Mouse (Mus musculus): Measurements from ENCODE around the gene Srebf2. TPM values are rescaled to one million over a fixed set of nuclear protein-coding genes. Genes with fewer than 3 reads are reported as not detected.

Gene Srebf2
- total RNA-seq (2023), result 100 to 1,000 TPM; 225 to 242 TPM

GRCm38 (mm10) chr15:82146770-82147610, at the start of gene Srebf2:
TSS of gene Srebf2 (plus strand) at chr15:82147181.

GRCm38 (mm10) chr15:82127426-82128374, 19.3 kb upstream of the Srebf2 start, which contains the start of gene Ccdc134:
TSS of gene Ccdc134 (plus strand) at chr15:82127922.

GRCm38 (mm10) chr15:82212752-82213063, 65.7 kb downstream of the Srebf2 start, which contains the start of gene Shisa8:
TSS of gene Shisa8 (minus strand) at chr15:82212815.

GRCm38 (mm10) chr15:82223657-82224601, 76.9 kb downstream of the Srebf2 start, which contains the start of gene Tnfrsf13c:
TSS of gene Tnfrsf13c (minus strand) at chr15:82224369.

GRCm38 (mm10) chr15:82244115-82244804, 97.3 kb downstream of the Srebf2 start, which contains the start of gene Cenpm:
TSS of gene Cenpm (minus strand) at chr15:82244748.

GRCm38 (mm10) chr15:82252097-82252496, 105.1 kb downstream of the Srebf2 start, which contains the start of gene 1500009C09Rik:
TSS of gene 1500009C09Rik (plus strand) at chr15:82252397.

Other genes starting within 250 kb of the Srebf2 start
- 10 to 100 TPM; 22.9 to 23.7 TPM for gene Polr3h, start 220.9 kb upstream of the Srebf2 start, total RNA-seq (2023)
- gene Csdc2, start 210.4 kb upstream of the Srebf2 start, total RNA-seq (2023), result under 1 TPM; 0.15 TPM
- gene Pmm1, start 186.3 kb upstream of the Srebf2 start, total RNA-seq (2023), result 10 to 100 TPM; 20.5 to 22.3 TPM
- gene 1700029P11Rik, start 166.6 kb upstream of the Srebf2 start, total RNA-seq (2023), result not detected
- gene Xrcc6, start 159.3 kb upstream of the Srebf2 start, total RNA-seq (2023), result 10 to 100 TPM; 36.6 to 36.9 TPM
- 10 to 100 TPM; 26.1 to 31.1 TPM for gene Desi1, start 113.3 kb upstream of the Srebf2 start, total RNA-seq (2023)
- 100 to 1,000 TPM; 102 to 122 TPM for gene Snu13, start 99.6 kb upstream of the Srebf2 start, total RNA-seq (2023)
- not detected for gene 4930407I10Rik, start 88.0 kb upstream of the Srebf2 start, total RNA-seq (2023)
- not detected for gene Mei1, start 77.2 kb upstream of the Srebf2 start, total RNA-seq (2023)
- gene Ccdc134, start 19.3 kb upstream of the Srebf2 start, total RNA-seq (2023), result 10 to 100 TPM; 57.8 to 66.3 TPM
- gene Shisa8, start 65.6 kb downstream of the Srebf2 start, total RNA-seq (2023), result 1 to 10 TPM; 7.9 to 8.9 TPM
- 100 to 1,000 TPM; 350 to 394 TPM for gene Tnfrsf13c, start 77.2 kb downstream of the Srebf2 start, total RNA-seq (2023)
- 1 to 10 TPM in 1 of 2 experiments, not detected in 1; 3.9 TPM for gene Cenpm, start 97.6 kb downstream of the Srebf2 start, total RNA-seq (2023)
- not detected for gene 1500009C09Rik, start 105.2 kb downstream of the Srebf2 start, total RNA-seq (2023)
- not detected for gene Sept3, start 127.7 kb downstream of the Srebf2 start, total RNA-seq (2023)
- not detected for gene Wbp2nl, start 151.8 kb downstream of the Srebf2 start, total RNA-seq (2023)
- 10 to 100 TPM; 40.2 to 52.2 TPM for gene Naga, start 191.7 kb downstream of the Srebf2 start, total RNA-seq (2023)
- not detected for gene Pheta2, start 191.8 kb downstream of the Srebf2 start, total RNA-seq (2023)
- 10 to 100 TPM; 78.1 to 82.2 TPM for gene Smdt1, start 191.8 kb downstream of the Srebf2 start, total RNA-seq (2023)
- 100 to 1,000 TPM; 119 to 121 TPM for gene Ndufa6, start 207.1 kb downstream of the Srebf2 start, total RNA-seq (2023)
- 1 to 10 TPM; 5.9 to 10.0 TPM for gene Cyp2d22, start 233.1 kb downstream of the Srebf2 start, total RNA-seq (2023)
- not detected for gene Cyp2d11, start 246.8 kb downstream of the Srebf2 start, total RNA-seq (2023)